8 mouse cellular contexts compared by ENCODE assay signal in genomic region chr3:90668846-90669245, GRCm38 (mm10). TPM values are rescaled to one million over a fixed set of nuclear protein-coding genes. Genes with fewer than 3 reads are reported as not detected.
DNase-seq lines count a peak whose midpoint lies in the region; ATAC-seq lines count a peak whose summit lies in the region.

Gene S100a8, plus strand, starts transcription at chr3:90668978.

- 69% methylated on average over 8 of the region's 8 CpGs for WGBS in heart, embryonic 11.5 days (ENCODE audit: insufficient replicate concordance)
- 41% methylated on average over 8 of the region's 8 CpGs for WGBS in liver, embryonic 15.5 days (ENCODE audit: insufficient replicate concordance)
- 84% methylated on average over 8 of the region's 8 CpGs for WGBS in forebrain, embryonic 11.5 days

- peak; percentile 66 for DNase-seq in heart, adult 11 months
- DNase-seq in urinary bladder, postnatal 14 days (ENCODE audit: low spot score): peak; percentile 36
- DNase-seq in urinary bladder, postnatal 4 days (ENCODE audit: low spot score in 2 of 2): no peak
- DNase-seq in layer of hippocampus, postnatal 14 days (ENCODE audit: low spot score in 2 of 2): no peak
- no peak for DNase-seq in left cerebral cortex, postnatal 36 days (ENCODE audit: low spot score in 2 of 2)
- DNase-seq in forebrain, embryonic 11.5 days (ENCODE audit: low spot score): no peak

- H3K4me3 ChIP-seq in heart, embryonic 11.5 days (ENCODE audit: low read depth, low read length): no peak within 1 kb of the TSS
- peak within 1 kb of the TSS; percentile 20 for H3K4me3 ChIP-seq in liver, embryonic 15.5 days (replicated peaks)
- no peak within 1 kb of the TSS for H3K4me3 ChIP-seq in forebrain, embryonic 11.5 days (ENCODE audit: low read depth, low read length)

- intact Hi-C loops in left cerebral cortex, postnatal 36 days (cut with DNase I): loop anchor here (5.0 kb wide), 1 partner anchor 38 kb away; no protein-coding TSS in a partner anchor

- H3K9ac ChIP-seq in heart, embryonic 11.5 days (ENCODE audit: low read depth, low read length): no peak within 1 kb of the TSS
- H3K9ac ChIP-seq in liver, embryonic 15.5 days: no peak within 1 kb of the TSS
- no peak within 1 kb of the TSS for H3K9ac ChIP-seq in forebrain, embryonic 11.5 days (ENCODE audit: low read length)

- no peak for ATAC-seq in heart, embryonic 11.5 days (replicated peaks; ENCODE audit: insufficient number of reproducible peaks, low FRiP score, low TSS enrichment)
- peak; percentile 37; the same call in 1 of the 2 replicates for ATAC-seq in liver, embryonic 15.5 days (ENCODE audit: insufficient read depth)
- no peak for ATAC-seq in forebrain, embryonic 11.5 days (replicated peaks; ENCODE audit: low FRiP score)

- no peak within 1 kb of the TSS for H3K27ac ChIP-seq in heart, embryonic 11.5 days (ENCODE audit: low read depth, low read length)
- H3K27ac ChIP-seq in liver, embryonic 15.5 days (replicated peaks): no peak within 1 kb of the TSS
- no peak within 1 kb of the TSS for H3K27ac ChIP-seq in forebrain, embryonic 11.5 days (ENCODE audit: low read depth, low read length)

- no peaks in the 10 kb centered on the region for H3K27me3 ChIP-seq in heart, embryonic 11.5 days (ENCODE audit: control insufficient read depth, insufficient read depth, low read length)
- H3K27me3 ChIP-seq in liver, embryonic 15.5 days: no peaks in the 10 kb centered on the region
- H3K27me3 ChIP-seq in forebrain, embryonic 11.5 days (ENCODE audit: control insufficient read depth, insufficient read depth, low read length): no peaks in the 10 kb centered on the region

- no peaks in the 10 kb centered on the region for H3K4me1 ChIP-seq in heart, embryonic 11.5 days (ENCODE audit: control insufficient read depth, insufficient read depth, low read length)
- no peaks in the 10 kb centered on the region for H3K4me1 ChIP-seq in liver, embryonic 15.5 days (replicated peaks)
- no peaks in the 10 kb centered on the region for H3K4me1 ChIP-seq in forebrain, embryonic 11.5 days (replicated peaks; ENCODE audit: control insufficient read depth, insufficient read depth, low read length)

- no peaks in the 10 kb centered on the region for H3K9me3 ChIP-seq in heart, embryonic 11.5 days (replicated peaks; ENCODE audit: control insufficient read depth, low read length)
- H3K9me3 ChIP-seq in liver, embryonic 15.5 days (replicated peaks): no peaks in the 10 kb centered on the region
- no peaks in the 10 kb centered on the region for H3K9me3 ChIP-seq in forebrain, embryonic 11.5 days (ENCODE audit: control insufficient read depth, low read length)

- H3K4me2 ChIP-seq in heart, embryonic 11.5 days: no peak within 1 kb of the TSS
- H3K4me2 ChIP-seq in liver, embryonic 15.5 days: no peak within 1 kb of the TSS
- no peak within 1 kb of the TSS for H3K4me2 ChIP-seq in forebrain, embryonic 11.5 days (ENCODE audit: low read depth, low read length, severe bottlenecking)

- H3K36me3 ChIP-seq in heart, embryonic 11.5 days (ENCODE audit: control insufficient read depth, insufficient read depth, low read length): no peaks in the 10 kb centered on the region
- H3K36me3 ChIP-seq in liver, embryonic 15.5 days (replicated peaks): no peaks in the 10 kb centered on the region
- H3K36me3 ChIP-seq in forebrain, embryonic 11.5 days (ENCODE audit: control insufficient read depth, insufficient read depth, low read length): no peaks in the 10 kb centered on the region

RNA-seq across cellular contexts. Expression of gene S100a8, which starts in this region (rescaled TPM):
- 1.9 and 5.2 TPM in 2 replicates for polyA plus RNA-seq in heart, embryonic 11.5 days (2014; fragmentation: Nextera tagmentation; extraction: Ambion mirVana)
- polyA plus RNA-seq in liver, embryonic 15.5 days (2015; fragmentation: Nextera tagmentation; extraction: Ambion mirVana): 1,899 and 2,323 TPM in 2 replicates
- not detected for total RNA-seq in layer of hippocampus, postnatal 14 days (2021)
- total RNA-seq in left cerebral cortex, postnatal 36 days (2021): 1 to 10 TPM in 1 of 2 experiments, not detected in 1; 1.5 TPM
- 3.6 and 6.9 TPM in 2 replicates for polyA plus RNA-seq in forebrain, embryonic 11.5 days (2014; fragmentation: Nextera tagmentation; extraction: Ambion mirVana)

Comparison
In these comparisons a context has a peak if more than half of its experiments do, and no peak if none do; other contexts are left out.
1. RNA of gene S100a8 (polyA plus RNA-seq): 1,899 to 2,323 TPM in liver, embryonic 15.5 days; 3.6 to 6.9 TPM in forebrain, embryonic 11.5 days and 1.9 to 5.2 TPM in heart, embryonic 11.5 days; every median in the first group is over 100 times any median in the second.
2. DNase-seq: peak in heart, adult 11 months (single experiment) and urinary bladder, postnatal 14 days (single experiment); none in urinary bladder, postnatal 4 days (0 of 2), layer of hippocampus, postnatal 14 days (0 of 2), left cerebral cortex, postnatal 36 days (0 of 2) and forebrain, embryonic 11.5 days (single experiment).